Mouse (Mus musculus) liver, embryonic 14.5 days (tissue): ENCODE measurements around the gene Gprc5a.

Experiments
- CTCF ChIP-seq: IDR thresholded peaks from 2 replicates; pipeline ENCODE4 v1.5.1; 2016; ENCODE audit warnings: antibody characterized with exemption, low read depth, control low read depth
- EP300 ChIP-seq: IDR thresholded peaks from 2 replicates; pipeline ENCODE4 v1.6.1; 2016; ENCODE audit warnings: antibody characterized with exemption, low read depth

- TF ChIP-seq EP300 (no peak), CTCF (no peak)
These were observed 59.4 kb downstream of the Gprc5a start for GRCm38 (mm10) chr6:135124755-135125380.
